Mouse (Mus musculus) layer of hippocampus, adult 2 months (tissue): ENCODE results near the gene Eml1. TPM values are rescaled to one million over a fixed set of nuclear protein-coding genes. Genes with fewer than 3 reads are reported as not detected.
"Not testable (repeated sequence)": the region's sequence is repeated elsewhere in the genome, so short reads cannot be mapped to it uniquely, and the experiment has no call there.

Experiments used
- DNase-seq, 2 experiments: peaks; one replicate each; pipeline ENCODE4 v3.0.0; 2022; ENCODE audit warnings: low spot score in 2 of 2
- H3K27ac ChIP-seq: fragments of 200-600 bp; 2 replicates; pipeline ENCODE4 v1.8.1; 2022
- H3K4me3 ChIP-seq: fragments of 200-600 bp; 2 replicates; pipeline ENCODE4 v1.8.1; 2022; ENCODE audit warnings: mild to moderate bottlenecking
- CTCF ChIP-seq: fragments of 200-600 bp; conservative IDR thresholded peaks from 2 replicates; pipeline ENCODE4 v1.8.1; 2022; ENCODE audit warnings: antibody characterized with exemption, mild to moderate bottlenecking, moderate library complexity
- total RNA-seq, 2 experiments: library from RNA; stranded (reverse); gene quantifications; 2 replicates each; pipeline ENCODE4 v1.2.3; 2021

Gene Eml1
- total RNA-seq, 2 experiments from 2014 or later, result 46.6 to 47.4 TPM

DNA sequence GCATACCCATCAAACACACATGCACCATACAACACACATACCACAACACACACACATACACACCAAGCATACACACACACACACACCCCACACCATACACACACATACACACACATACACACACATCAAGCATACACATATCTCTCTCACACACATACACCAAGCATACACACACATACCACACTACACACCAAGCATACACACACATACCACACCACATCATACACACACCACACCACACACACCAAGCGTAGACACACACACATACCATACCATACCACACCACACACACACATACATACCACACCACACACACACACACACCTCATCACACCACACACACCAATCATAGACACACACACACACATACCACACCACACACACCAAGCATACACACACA, 102.1 kb downstream of the Eml1 start:
- H3K27ac ChIP-seq, result no peak overlapping the region
- no peak for TF ChIP-seq CTCF
- H3K4me3 ChIP-seq, result no peak overlapping the region
- DNase-seq, result no peak

GRCm38 (mm10) chr12:108474440-108474839, 103.7 kb downstream of the Eml1 start:
- Histone ChIP-seq H3K27ac (no peak overlapping the region), H3K4me3 (no peak overlapping the region)
- TF ChIP-seq CTCF, result no peak
- DNase-seq, result no peak

DNA sequence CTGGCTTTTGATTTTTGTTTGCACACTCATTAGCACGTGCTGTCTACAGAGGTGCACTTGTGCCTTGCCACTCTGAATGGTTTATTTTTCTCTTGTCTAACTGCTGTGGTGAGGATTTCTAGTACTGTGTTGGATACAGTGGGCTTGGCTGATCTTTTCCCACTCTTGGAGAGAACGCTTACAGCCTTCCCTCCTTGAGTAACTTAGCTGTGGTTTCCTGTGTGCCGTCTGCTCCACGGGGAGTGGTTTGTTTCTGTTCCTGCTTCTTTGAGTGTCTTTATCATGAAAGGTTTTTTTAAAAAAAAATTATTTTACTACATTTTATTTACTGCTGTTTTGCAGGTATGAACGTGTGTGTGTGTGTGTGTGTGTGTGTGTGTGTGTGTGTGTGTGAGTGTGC, 108.0 kb downstream of the Eml1 start:
- Histone ChIP-seq H3K27ac (no peak overlapping the region), H3K4me3 (no peak overlapping the region)
- no peak for TF ChIP-seq CTCF
- no peak for DNase-seq

DNA sequence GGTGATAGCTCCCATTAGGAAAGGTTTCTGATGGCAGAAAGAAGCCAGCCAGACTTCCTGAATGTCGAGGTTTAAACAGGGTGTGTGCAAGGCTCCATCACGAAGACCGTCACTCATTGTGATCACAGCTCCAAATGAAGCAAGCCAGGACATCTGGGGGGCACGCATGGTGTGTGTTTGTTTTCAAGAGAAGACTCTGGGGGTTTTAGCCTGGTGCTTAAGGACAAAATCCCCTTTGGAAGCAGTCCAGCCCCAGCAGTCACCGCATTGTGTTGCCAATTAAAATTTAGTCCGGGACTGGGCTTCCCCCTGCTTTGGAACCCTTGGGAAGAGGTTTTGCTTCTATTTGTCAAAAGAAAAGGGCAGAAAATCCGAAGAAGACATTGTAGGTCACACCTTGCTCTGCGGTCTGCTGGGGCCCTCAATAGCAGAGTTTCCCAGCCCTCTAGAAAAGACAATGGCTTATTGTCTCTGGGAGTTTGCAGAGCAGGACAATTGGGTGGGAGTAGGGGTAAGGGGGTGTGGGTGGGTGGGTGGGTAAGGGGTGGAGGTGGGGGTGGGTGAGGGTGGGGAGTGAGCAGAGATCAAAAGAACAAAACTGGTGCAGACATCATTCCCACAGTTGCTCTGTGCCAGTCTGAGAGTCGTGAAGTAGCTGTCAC, 110.1 kb downstream of the Eml1 start:
- H3K4me3 ChIP-seq, result no peak overlapping the region
- DNase-seq, result no peak
- no peak for TF ChIP-seq CTCF

GRCm38 (mm10) chr12:108489076-108489475, 118.3 kb downstream of the Eml1 start:
- TF ChIP-seq CTCF, result no peak
- H3K27ac ChIP-seq, result no peak overlapping the region
- no peak overlapping the region for H3K4me3 ChIP-seq
- DNase-seq, result no peak

More for the DNA sequence above, 110.1 kb downstream of the Eml1 start:
- H3K27ac ChIP-seq, result no peak overlapping the region

DNA sequence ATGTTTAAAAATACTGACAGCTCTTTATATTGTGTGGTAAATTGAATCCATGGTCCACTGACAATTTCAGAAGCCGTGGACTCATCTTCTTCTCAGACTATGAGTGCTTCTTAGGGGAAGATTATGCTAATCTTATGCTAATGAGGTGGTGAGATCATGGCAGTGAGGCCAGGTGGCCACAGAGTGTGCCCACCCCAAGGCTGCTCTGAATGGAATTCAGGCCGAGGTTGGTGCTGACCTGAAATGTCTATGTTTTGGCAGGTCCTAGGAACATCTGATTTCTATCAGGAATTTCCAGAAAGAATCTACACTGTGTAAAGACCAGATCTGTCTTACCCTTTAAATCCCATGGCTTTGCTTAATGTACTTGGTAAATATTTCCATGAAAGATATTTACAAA, 119.0 kb downstream of the Eml1 start:
- TF ChIP-seq CTCF, result no peak

GRCm38 (mm10) chr12:108490336-108490735, 119.6 kb downstream of the Eml1 start:
- peak overlapping the region; percentile 18; the same call in 1 of the 2 replicates for H3K27ac ChIP-seq
- no peak for DNase-seq
- no peak overlapping the region for H3K4me3 ChIP-seq
- TF ChIP-seq CTCF, result no peak

More for the DNA sequence above, 119.0 kb downstream of the Eml1 start:
- Histone ChIP-seq H3K27ac (peak overlapping the region; percentile 3; the same call in 1 of the 2 replicates), H3K4me3 (no peak overlapping the region)
- DNase-seq, result no peak

- DNase-seq, result no peak
- H3K4me3 ChIP-seq, result no peak overlapping the region
- peak; percentile 65 for TF ChIP-seq CTCF
- no peak overlapping the region for H3K27ac ChIP-seq
Measured at GRCm38 (mm10) chr12:108490954-108491353, 120.2 kb downstream of the Eml1 start.

- no peak overlapping the region for H3K27ac ChIP-seq
- H3K4me3 ChIP-seq, result no peak overlapping the region
- TF ChIP-seq CTCF, result peak; percentile 100
- DNase-seq, result peak; percentile 32 to 43
Measured at GRCm38 (mm10) chr12:108494011-108494541, 123.3 kb downstream of the Eml1 start.

DNA sequence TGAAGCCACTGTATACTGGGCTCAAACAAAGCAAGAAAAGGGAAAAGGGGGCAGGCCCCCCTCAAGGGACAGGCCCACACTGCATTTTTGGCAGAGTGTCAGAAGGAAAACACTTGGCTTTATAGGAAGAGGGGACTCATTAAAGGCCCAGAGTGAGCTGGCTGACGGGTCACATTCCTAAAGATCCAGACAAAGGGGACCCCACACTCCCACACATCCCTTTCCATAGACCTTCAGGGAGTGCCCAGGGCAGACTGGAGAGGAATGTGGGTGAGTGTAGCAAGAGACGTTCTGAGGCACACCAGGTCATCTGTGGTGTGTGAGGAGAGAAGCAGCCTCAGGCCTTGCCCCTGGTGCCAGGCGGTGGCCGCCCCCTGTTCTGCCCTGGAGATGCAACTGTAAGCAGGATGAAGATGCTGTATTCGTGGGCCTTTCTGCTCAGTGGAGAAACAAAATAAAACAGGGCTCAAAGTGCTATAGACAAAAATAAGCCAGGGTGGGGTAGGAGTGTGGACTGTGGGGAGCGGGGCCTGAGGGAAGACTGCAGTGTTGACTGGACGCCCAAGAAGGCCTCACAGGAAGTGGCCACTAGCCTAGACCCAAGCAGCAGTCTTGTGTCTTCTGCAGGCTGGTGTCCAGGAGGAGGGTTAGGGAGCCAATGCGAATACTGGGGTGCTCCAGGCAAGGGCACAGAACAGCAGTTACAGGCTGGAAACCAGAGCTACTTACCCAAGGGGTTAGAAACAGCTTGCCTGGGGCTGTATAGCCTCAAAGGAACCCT, 124.9 kb downstream of the Eml1 start:
- H3K27ac ChIP-seq, result no peak overlapping the region
- no peak for DNase-seq
- no peak for TF ChIP-seq CTCF

DNA sequence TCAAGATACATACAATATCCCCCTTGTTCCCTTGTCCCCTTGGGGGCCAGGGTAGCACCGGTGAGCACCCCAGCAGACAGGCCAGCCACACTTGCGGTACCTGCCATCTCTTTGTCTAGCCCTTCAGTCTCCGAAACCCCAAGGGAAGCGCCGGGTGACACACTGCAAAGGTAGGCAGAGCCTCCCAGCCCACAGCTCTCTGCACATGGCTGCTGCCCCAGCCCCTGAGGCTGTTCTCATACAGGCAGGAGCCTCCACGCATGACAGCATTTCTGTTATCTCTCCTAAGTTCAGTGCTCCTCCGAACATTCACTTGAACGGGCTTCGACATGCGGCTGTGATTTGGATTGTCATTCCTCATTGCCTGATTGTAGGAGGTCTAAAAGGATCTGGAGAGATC, 132.3 kb downstream of the Eml1 start:
- Histone ChIP-seq H3K4me3 (no peak overlapping the region), H3K27ac (no peak overlapping the region)
- DNase-seq, result no peak
- no peak for TF ChIP-seq CTCF

More for the DNA sequence above, 124.9 kb downstream of the Eml1 start:
- no peak overlapping the region for H3K4me3 ChIP-seq

DNA sequence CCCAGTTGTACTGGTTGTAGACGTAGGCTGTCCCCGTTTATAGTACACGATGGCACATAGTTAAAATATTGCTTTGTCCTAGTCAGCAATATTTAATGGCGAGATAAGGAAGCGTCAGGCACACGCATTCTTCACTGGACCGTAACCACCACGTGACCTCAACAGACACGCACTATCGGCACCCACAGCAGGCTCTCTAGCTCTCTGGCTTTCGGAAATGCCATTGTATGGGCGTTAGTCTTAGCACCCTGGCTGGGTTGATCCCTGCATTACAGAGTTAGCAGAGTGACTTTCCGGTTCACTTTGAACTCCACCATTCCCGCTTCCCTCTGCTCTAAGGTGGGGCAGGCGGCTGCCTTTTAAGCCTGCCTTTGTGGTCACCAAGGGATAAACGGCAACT, 132.8 kb downstream of the Eml1 start:
- no peak for DNase-seq
- H3K27ac ChIP-seq, result no peak overlapping the region
- TF ChIP-seq CTCF, result no peak
- H3K4me3 ChIP-seq, result no peak overlapping the region

GRCm38 (mm10) chr12:108505846-108506245, 135.1 kb downstream of the Eml1 start:
- Histone ChIP-seq H3K27ac (no peak overlapping the region), H3K4me3 (no peak overlapping the region)
- DNase-seq, result no peak
- no peak for TF ChIP-seq CTCF

GRCm38 (mm10) chr12:108507046-108507445, 136.3 kb downstream of the Eml1 start:
- DNase-seq, H3K27ac ChIP-seq, H3K4me3 ChIP-seq: not testable (repeated sequence)
